Comparison of ENCODE assay signal across 15 mouse cellular contexts in the genomic region with DNA sequence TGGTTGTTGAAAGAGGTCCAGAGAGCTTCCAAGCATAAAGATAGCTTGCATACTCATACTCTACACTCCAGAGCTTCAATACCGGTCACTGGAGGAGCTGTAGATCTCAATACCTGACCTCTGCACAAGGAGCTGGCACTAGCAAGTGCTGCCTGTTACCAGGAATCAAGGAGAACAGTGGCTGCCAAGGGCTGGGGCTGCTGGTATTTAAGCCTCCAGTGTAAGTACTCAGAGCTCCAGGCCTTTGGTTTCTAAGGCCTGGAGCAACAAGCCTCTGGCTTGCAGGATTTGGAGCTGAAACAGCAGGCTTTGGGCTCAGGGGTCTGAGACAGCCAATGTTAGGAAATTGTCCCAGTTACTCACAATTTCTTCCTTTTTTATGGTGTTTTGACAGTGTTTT.
DNase-seq lines count a peak whose midpoint lies in the region; ATAC-seq and TF ChIP-seq lines count a peak whose summit lies in the region.
"Had no signal": no experiment of that assay in that cellular context is flagged by ENCODE, and none has a peak within 500 bp of the region (broad histone marks: within the 10 kb centered on the region; RNA-seq: fewer than 3 reads in every experiment).

No protein-coding gene starts in this region.

- no peak for DNase-seq in intestine, embryonic 14.5 days (ENCODE audit: low spot score)
- DNase-seq in urinary bladder, postnatal 14 days (ENCODE audit: low spot score): peak; percentile 17
- DNase-seq in urinary bladder, adult 2 months (ENCODE audit: low spot score): no peak
- peak; percentile 38 to 41 for DNase-seq in heart, postnatal 10 days
- DNase-seq in stomach, postnatal 0 days (ENCODE audit: low spot score): no peak
- DNase-seq in neural tube, embryonic 10.5 days (ENCODE audit: extremely low spot score, low spot score): no peak
- DNase-seq in adrenal gland, postnatal 14 days: no peak
- DNase-seq: cerebellum, adult 11 months; liver, embryonic 13.5 days; right cerebral cortex, adult 18-20 months; thymus, postnatal 14 days had no signal

- no peak overlapping the region for H3K4me2 ChIP-seq in intestine, embryonic 14.5 days (ENCODE audit: low read length)
- no peak overlapping the region for H3K4me2 ChIP-seq in intestine, postnatal 0 days (replicated peaks; ENCODE audit: low read depth)
- H3K4me2 ChIP-seq in stomach, postnatal 0 days (replicated peaks; ENCODE audit: low read depth): no peak overlapping the region
- H3K4me2 ChIP-seq: hindbrain, embryonic 15.5 days; liver, embryonic 13.5 days; neural tube, embryonic 15.5 days had no signal

- H3K36me3 ChIP-seq in intestine, embryonic 14.5 days (ENCODE audit: control insufficient read depth, insufficient read depth, low read length): no peaks in the 10 kb centered on the region
- H3K36me3 ChIP-seq in intestine, postnatal 0 days (ENCODE audit: control insufficient read depth, insufficient read depth): no peaks in the 10 kb centered on the region
- H3K36me3 ChIP-seq in stomach, postnatal 0 days (ENCODE audit: control insufficient read depth, insufficient read depth, low read length): no peaks in the 10 kb centered on the region
- H3K36me3 ChIP-seq: hindbrain, embryonic 15.5 days; limb, embryonic 10.5 days; liver, embryonic 13.5 days; neural tube, embryonic 15.5 days had no signal

- 100% methylated on average over 1 of the region's 1 CpGs for WGBS in intestine, embryonic 14.5 days
- 87% methylated on average over 1 of the region's 1 CpGs for WGBS in intestine, postnatal 0 days
- 47% methylated on average over 1 of the region's 1 CpGs for WGBS in stomach, postnatal 0 days

- no peaks in the 10 kb centered on the region for H3K9me3 ChIP-seq in intestine, embryonic 14.5 days (ENCODE audit: control insufficient read depth, low read length)
- no peaks in the 10 kb centered on the region for H3K9me3 ChIP-seq in intestine, postnatal 0 days (ENCODE audit: control insufficient read depth)
- no peaks in the 10 kb centered on the region for H3K9me3 ChIP-seq in stomach, postnatal 0 days (ENCODE audit: control insufficient read depth, low read length)
- H3K9me3 ChIP-seq: hindbrain, embryonic 15.5 days; limb, embryonic 10.5 days; liver, embryonic 13.5 days; neural tube, embryonic 15.5 days had no signal

- no peak for ATAC-seq in intestine, embryonic 14.5 days (replicated peaks; ENCODE audit: low FRiP score, low TSS enrichment, low read depth)
- no peak for ATAC-seq in intestine, postnatal 0 days
- ATAC-seq in stomach, postnatal 0 days (ENCODE audit: low FRiP score, low TSS enrichment): no peak

- no peak for TF ChIP-seq EP300 in stomach, postnatal 0 days (optimal IDR thresholded peaks at IDR 0.05)

- no peak for TF ChIP-seq CTCF in intestine, postnatal 0 days (IDR thresholded peaks at IDR 0.05; ENCODE audit: low read depth)
- TF ChIP-seq CTCF in stomach, postnatal 0 days (IDR thresholded peaks at IDR 0.05; ENCODE audit: low read depth): no peak

- intact Hi-C loops in heart, postnatal 10 days (cut with DNase I): no loop called here

- no peaks in the 10 kb centered on the region for H3K4me1 ChIP-seq in intestine, embryonic 14.5 days (replicated peaks; ENCODE audit: control insufficient read depth, insufficient read depth, low read length)
- H3K4me1 ChIP-seq in intestine, postnatal 0 days (replicated peaks; ENCODE audit: control insufficient read depth, insufficient read depth, low read length): no peaks in the 10 kb centered on the region
- no peaks in the 10 kb centered on the region for H3K4me1 ChIP-seq in stomach, postnatal 0 days (replicated peaks; ENCODE audit: control insufficient read depth, insufficient read depth)
- H3K4me1 ChIP-seq: hindbrain, embryonic 15.5 days; limb, embryonic 10.5 days; liver, embryonic 13.5 days; neural tube, embryonic 15.5 days had no signal

- no peak overlapping the region for H3K4me3 ChIP-seq in intestine, embryonic 14.5 days (ENCODE audit: low read depth, low read length)
- no peak overlapping the region for H3K4me3 ChIP-seq in intestine, postnatal 0 days (ENCODE audit: low read depth, low read length)
- no peak overlapping the region for H3K4me3 ChIP-seq in stomach, postnatal 0 days (ENCODE audit: low read depth, low read length)
- H3K4me3 ChIP-seq: hindbrain, embryonic 15.5 days; limb, embryonic 10.5 days; liver, embryonic 13.5 days; neural tube, embryonic 15.5 days had no signal

- no peaks in the 10 kb centered on the region for H3K27me3 ChIP-seq in intestine, embryonic 14.5 days (replicated peaks; ENCODE audit: control insufficient read depth, insufficient read depth, low read length)
- H3K27me3 ChIP-seq in intestine, postnatal 0 days (replicated peaks; ENCODE audit: control insufficient read depth, insufficient read depth, low read length): no peaks in the 10 kb centered on the region
- H3K27me3 ChIP-seq in stomach, postnatal 0 days (ENCODE audit: control insufficient read depth, insufficient read depth, low read length): no peaks in the 10 kb centered on the region
- H3K27me3 ChIP-seq: hindbrain, embryonic 15.5 days; liver, embryonic 13.5 days; neural tube, embryonic 15.5 days had no signal

- H3K9ac ChIP-seq in intestine, embryonic 14.5 days (ENCODE audit: low read length): no peak overlapping the region
- H3K9ac ChIP-seq in intestine, postnatal 0 days (ENCODE audit: low read depth, low read length): no peak overlapping the region
- H3K9ac ChIP-seq in stomach, postnatal 0 days (ENCODE audit: low read length): no peak overlapping the region
- H3K9ac ChIP-seq: hindbrain, embryonic 15.5 days; liver, embryonic 13.5 days; neural tube, embryonic 15.5 days had no signal

- peak overlapping the region; percentile 60 for H3K27ac ChIP-seq in intestine, embryonic 14.5 days (ENCODE audit: low read depth)
- H3K27ac ChIP-seq in intestine, postnatal 0 days (ENCODE audit: low read depth, low read length): no peak overlapping the region
- peak overlapping the region; percentile 66 for H3K27ac ChIP-seq in stomach, postnatal 0 days (replicated peaks)
- H3K27ac ChIP-seq: limb, embryonic 10.5 days; liver, embryonic 13.5 days; neural tube, embryonic 15.5 days had no signal

Comparison
In these comparisons a context has a peak if more than half of its experiments do, and no peak if none do; other contexts are left out.
1. DNase-seq: peak in urinary bladder, postnatal 14 days (single experiment) and heart, postnatal 10 days (2 of 2); none in intestine, embryonic 14.5 days (single experiment), urinary bladder, adult 2 months (single experiment), stomach, postnatal 0 days (single experiment), neural tube, embryonic 10.5 days (single experiment) and adrenal gland, postnatal 14 days (single experiment).